Mouse (Mus musculus) embryonic facial prominence, embryonic 14.5 days (tissue): ENCODE results near the gene Pfdn6. TPM values are rescaled to one million over a fixed set of nuclear protein-coding genes. Genes with fewer than 3 reads are reported as not detected.
A peak's percentile ranks its signal among the peaks of the same experiment; 100 is the strongest.
"Not testable (repeated sequence)": the region's sequence is repeated elsewhere in the genome, so short reads cannot be mapped to it uniquely, and the experiment has no call there.

Experiments used
- ATAC-seq: fragments of 200-750 bp; cut with Nextera tagmentation; 2 replicates; pipeline ENCODE4 v1.8.0; 2017; ENCODE audit warnings: low read depth, moderate number of reproducible peaks, moderate TSS enrichment
- DNase-seq: peaks from one replicate; pipeline ENCODE4 v3.0.0-alpha.2; 2015; ENCODE audit warnings: low spot score
- H3K27ac ChIP-seq: fragments of 300-500 bp; sonication (generic); replicated peaks from 2 replicates; pipeline ENCODE4 v1.5.1; 2014; ENCODE audit warnings: low read depth, mild to moderate bottlenecking, low read length, moderate library complexity
- H3K27me3 ChIP-seq: fragments of 300-500 bp; sonication (generic); replicated peaks from 2 replicates; pipeline ENCODE4 v1.6.1; 2014; ENCODE audit warnings: low read length; ENCODE audit not compliant: control insufficient read depth, insufficient read depth
- H3K36me3 ChIP-seq: fragments of 300-500 bp; sonication (generic); 2 replicates; pipeline ENCODE4 v1.6.1; 2014; ENCODE audit warnings: low read length, mixed read lengths; ENCODE audit not compliant: control insufficient read depth, insufficient read depth
- H3K4me1 ChIP-seq: fragments of 300-500 bp; sonication (generic); 2 replicates; pipeline ENCODE4 v1.6.1; 2014; ENCODE audit warnings: antibody characterized with exemption, low read length; ENCODE audit not compliant: control insufficient read depth, insufficient read depth
- H3K4me2 ChIP-seq: fragments of 300-500 bp; sonication (generic); 2 replicates; pipeline ENCODE4 v1.6.1; 2014; ENCODE audit warnings: low read depth, mild to moderate bottlenecking, low read length, moderate library complexity, mixed read lengths
- H3K4me3 ChIP-seq: fragments of 300-500 bp; sonication (generic); 2 replicates; pipeline ENCODE4 v1.5.1; 2014; ENCODE audit warnings: low read depth, mild to moderate bottlenecking, low read length
- H3K9ac ChIP-seq: fragments of 300-500 bp; sonication (generic); 2 replicates; pipeline ENCODE4 v1.6.1; 2014; ENCODE audit warnings: low read depth, mild to moderate bottlenecking, low read length, moderate library complexity, mixed read lengths
- H3K9me3 ChIP-seq: fragments of 300-500 bp; sonication (generic); 2 replicates; pipeline ENCODE4 v1.6.1; 2016; ENCODE audit warnings: low read length; ENCODE audit not compliant: control insufficient read depth
- WGBS: fragments of 180-500 bp; shearing (Covaris S2); extraction: QIAGEN DNeasy Blood & Tissue Kit; methylation state at CpG from one replicate; pipeline ENCODE4 v1.1.7; 2014; 5-methylcytosine and 5-hydroxymethylcytosine counted together
- polyA plus RNA-seq: library from polyadenylated mRNA; unstranded; fragments of >200 nt; fragmentation: Nextera tagmentation; extraction: Ambion mirVana; gene quantifications from 2 replicates; pipeline ENCODE4 v1.2.1, GENCODE M21; 2014

Pfdn6 gene
- polyA plus RNA-seq, 1 experiment from 2014 or later, result 124 TPM

DNA sequence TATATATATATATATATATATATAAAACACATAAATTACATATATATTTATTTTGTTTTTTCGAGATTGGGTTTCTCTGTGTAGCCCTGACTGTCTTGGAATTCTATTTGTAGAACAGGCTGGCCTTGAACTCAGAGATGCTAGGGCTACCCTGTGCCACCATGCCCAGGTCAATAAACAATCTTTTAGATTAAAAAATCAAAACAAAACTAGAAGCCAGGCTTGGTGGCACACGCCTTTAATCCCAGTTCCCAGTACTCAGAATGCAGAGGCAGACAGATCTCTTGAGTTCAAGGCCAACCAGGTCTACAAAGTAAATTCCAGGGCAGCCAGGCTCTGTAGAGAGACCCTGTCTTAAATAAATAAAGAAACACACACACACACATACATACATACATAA lies 48.8 kb downstream of the Pfdn6 start:
- Histone ChIP-seq H3K27ac (no peak overlapping the region), H3K27me3 (no peaks in the 10 kb centered on the region), H3K9ac (no peak overlapping the region), H3K36me3 (0 out of 2 replicates have a peak, but pooled peaks cover under 1% of the 10 kb centered on the region), H3K4me1 (peaks cover 9% of the 10 kb centered on the region; the same call in 1 of the 2 replicates), H3K9me3 (no peaks in the 10 kb centered on the region), H3K4me2 (no peak overlapping the region), H3K4me3 (no peak overlapping the region)
- WGBS, result 66% methylated on average over 2 of the region's 2 CpGs
- DNase-seq (no peak), ATAC-seq (no peak)

DNA sequence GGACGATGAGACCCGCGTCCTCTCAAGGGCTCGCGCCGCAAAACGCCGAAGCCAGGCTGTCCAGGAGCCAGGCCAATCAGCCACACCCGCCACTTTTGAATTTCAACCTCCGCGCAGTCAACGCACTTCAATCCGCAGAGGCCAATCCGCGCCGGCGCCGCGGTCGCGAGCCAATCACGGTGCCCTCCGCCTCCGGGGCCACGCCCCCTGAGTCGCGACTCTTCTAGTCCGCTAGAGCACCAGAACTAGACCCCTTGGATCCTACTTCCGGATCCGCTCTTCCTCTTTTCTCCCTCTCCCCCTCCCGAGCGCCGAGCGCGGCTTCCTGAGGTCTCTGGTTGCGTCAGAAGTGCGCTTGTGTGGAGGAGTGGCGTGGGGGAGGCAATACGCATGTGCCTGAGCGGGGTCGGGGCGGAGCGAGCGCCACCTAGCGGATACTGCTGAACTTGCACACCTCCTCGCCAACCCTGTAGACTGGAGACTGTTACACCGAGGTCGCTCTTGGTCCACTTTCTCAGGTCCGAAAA lies 49.5 kb downstream of the Pfdn6 start, which contains the start of gene Kifc1:
Kifc1 (minus strand) TSS at position 129 of the 527 bp plus-strand sequence.
- Histone ChIP-seq H3K4me1 (peaks cover 9% of the 10 kb centered on the region; the same call in 1 of the 2 replicates), H3K27ac (no peak within 1 kb of the TSS), H3K27me3 (no peaks in the 10 kb centered on the region), H3K4me2 (peak within 1 kb of the TSS; percentile 63), H3K9me3 (no peaks in the 10 kb centered on the region), H3K9ac (peak within 1 kb of the TSS; percentile 70), H3K36me3 (0 out of 2 replicates have a peak, but pooled peaks cover 8% of the 10 kb centered on the region), H3K4me3 (peak within 1 kb of the TSS; percentile 61)
- WGBS, result 1% methylated on average over 30 of the region's 49 CpGs
- peak; percentile 99 for ATAC-seq
- peak; percentile 100 for DNase-seq

DNA sequence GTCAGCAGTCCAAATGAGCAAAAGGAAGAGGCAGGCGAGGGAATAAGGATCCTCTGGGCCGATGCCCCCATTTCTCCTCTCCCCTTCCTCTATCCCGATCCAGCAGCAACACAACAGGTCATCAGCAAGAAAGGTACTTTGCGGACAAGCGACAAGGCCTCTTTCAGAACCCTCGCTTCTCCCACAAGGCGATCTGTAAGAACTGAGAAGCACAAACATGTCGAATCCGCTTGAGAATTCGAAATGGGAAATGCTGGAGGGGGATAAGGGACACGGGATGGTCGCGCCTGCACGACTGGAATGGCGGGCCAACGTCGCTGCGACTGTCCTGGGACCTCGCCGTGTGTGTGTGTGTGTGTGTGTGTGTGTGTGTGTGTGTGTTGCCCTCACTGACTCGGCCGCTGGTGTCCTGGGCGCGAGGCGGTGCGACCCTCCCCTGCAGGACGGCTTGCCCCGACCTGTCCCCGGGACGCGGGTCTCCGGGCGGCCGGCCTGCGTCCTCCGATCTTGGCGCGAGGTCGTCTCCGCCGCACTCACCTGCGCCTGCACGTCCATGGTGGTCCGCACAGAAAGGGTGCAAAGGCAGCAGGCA lies 50.1 kb downstream of the Pfdn6 start:
- Histone ChIP-seq H3K4me2 (peak overlapping the region; percentile 63), H3K9ac (peak overlapping the region; percentile 70), H3K4me3 (peak overlapping the region; percentile 61)
- not testable (repeated sequence) for H3K9me3 ChIP-seq, H3K27ac ChIP-seq, DNase-seq, H3K4me1 ChIP-seq, ATAC-seq, H3K27me3 ChIP-seq, H3K36me3 ChIP-seq
- WGBS, result 1% methylated on average over 17 of the region's 44 CpGs

Other genes with a start within 250 kb of the Pfdn6 start
- 62.2 and 63.9 TPM in 2 replicates for gene March2, start 221.7 kb downstream of the Pfdn6 start, polyA plus RNA-seq
- gene Rab11b, start 179.8 kb downstream of the Pfdn6 start, polyA plus RNA-seq, result 156 and 181 TPM in 2 replicates
- gene Angptl4, start 158.5 kb downstream of the Pfdn6 start, polyA plus RNA-seq, result 35.7 and 52.1 TPM in 2 replicates
- 38.7 and 39.4 TPM in 2 replicates for gene Kank3, start 129.8 kb downstream of the Pfdn6 start, polyA plus RNA-seq
- 1,198 and 1,307 TPM in 2 replicates for gene Rps28, start 115.8 kb downstream of the Pfdn6 start, polyA plus RNA-seq
- gene Ndufa7, start 115.8 kb downstream of the Pfdn6 start, polyA plus RNA-seq, result 479 and 488 TPM in 2 replicates
- gene Cd320, start 97.3 kb downstream of the Pfdn6 start, polyA plus RNA-seq, result 60.5 and 62.3 TPM in 2 replicates
- not detected in 2 replicates for gene Gm7029, start 66.5 kb downstream of the Pfdn6 start, polyA plus RNA-seq
- 5.9 and 7.0 TPM in 2 replicates for gene Kifc1, start 49.7 kb downstream of the Pfdn6 start, polyA plus RNA-seq
- gene Platr17, start 35.2 kb downstream of the Pfdn6 start, polyA plus RNA-seq, result not detected in 2 replicates
- 34.8 and 38.2 TPM in 2 replicates for gene Daxx, start 30.9 kb downstream of the Pfdn6 start, polyA plus RNA-seq
- gene Tapbp, start 24.4 kb downstream of the Pfdn6 start, polyA plus RNA-seq, result 31.9 and 32.0 TPM in 2 replicates
- gene Zbtb22, start 24.4 kb downstream of the Pfdn6 start, polyA plus RNA-seq, result 8.9 and 11.6 TPM in 2 replicates
- 34.5 and 43.4 TPM in 2 replicates for gene Rgl2, start 10.8 kb downstream of the Pfdn6 start, polyA plus RNA-seq
- 15.4 and 20.2 TPM in 2 replicates for gene Wdr46, start 317 bp upstream of the Pfdn6 start, polyA plus RNA-seq
- gene B3galt4, start 11.1 kb upstream of the Pfdn6 start, polyA plus RNA-seq, result 4.4 and 5.7 TPM in 2 replicates
- gene Vps52, start 15.5 kb upstream of the Pfdn6 start, polyA plus RNA-seq, result 38.6 and 41.6 TPM in 2 replicates
- 2,078 and 2,095 TPM in 2 replicates for gene Rps18, start 15.7 kb upstream of the Pfdn6 start, polyA plus RNA-seq
- 20.8 and 30.8 TPM in 2 replicates for gene H2-K1, start 60.0 kb upstream of the Pfdn6 start, polyA plus RNA-seq
- 6.0 and 7.2 TPM in 2 replicates for gene Ring1, start 84.3 kb upstream of the Pfdn6 start, polyA plus RNA-seq
- 41.3 and 46.1 TPM in 2 replicates for gene H2-Ke6, start 87.7 kb upstream of the Pfdn6 start, polyA plus RNA-seq
- 118 and 125 TPM in 2 replicates for gene Slc39a7, start 91.3 kb upstream of the Pfdn6 start, polyA plus RNA-seq
- 26.0 and 29.2 TPM in 2 replicates for gene Rxrb, start 91.5 kb upstream of the Pfdn6 start, polyA plus RNA-seq
- gene Col11a2, start 99.1 kb upstream of the Pfdn6 start, polyA plus RNA-seq, result 53.9 and 64.3 TPM in 2 replicates
- 0.36 and 0.76 TPM in 2 replicates for gene H2-Oa, start 152.0 kb upstream of the Pfdn6 start, polyA plus RNA-seq
- gene H2-DMa, start 179.2 kb upstream of the Pfdn6 start, polyA plus RNA-seq, result 13.6 and 14.9 TPM in 2 replicates
- 103 and 105 TPM in 2 replicates for gene Brd2, start 182.3 kb upstream of the Pfdn6 start, polyA plus RNA-seq
- 0.22 and 0.39 TPM in 2 replicates for gene H2-DMb2, start 203.0 kb upstream of the Pfdn6 start, polyA plus RNA-seq
- 2.8 and 4.3 TPM in 2 replicates for gene H2-DMb1, start 212.7 kb upstream of the Pfdn6 start, polyA plus RNA-seq
- gene Tap1, start 247.2 kb upstream of the Pfdn6 start, polyA plus RNA-seq, result 5.1 and 7.4 TPM in 2 replicates
- 2.8 and 3.8 TPM in 2 replicates for gene Psmb9, start 247.4 kb upstream of the Pfdn6 start, polyA plus RNA-seq